Mouse (Mus musculus): ENCODE results near the gene Gne. TPM values are rescaled to one million over a fixed set of nuclear protein-coding genes. Genes with fewer than 3 reads are reported as not detected.
A peak's percentile ranks its signal among the peaks of the same experiment; 100 is the strongest.

Gne gene
- polyA plus RNA-seq, 1 experiment from 2014 or later, result 30.4 TPM

DNA sequence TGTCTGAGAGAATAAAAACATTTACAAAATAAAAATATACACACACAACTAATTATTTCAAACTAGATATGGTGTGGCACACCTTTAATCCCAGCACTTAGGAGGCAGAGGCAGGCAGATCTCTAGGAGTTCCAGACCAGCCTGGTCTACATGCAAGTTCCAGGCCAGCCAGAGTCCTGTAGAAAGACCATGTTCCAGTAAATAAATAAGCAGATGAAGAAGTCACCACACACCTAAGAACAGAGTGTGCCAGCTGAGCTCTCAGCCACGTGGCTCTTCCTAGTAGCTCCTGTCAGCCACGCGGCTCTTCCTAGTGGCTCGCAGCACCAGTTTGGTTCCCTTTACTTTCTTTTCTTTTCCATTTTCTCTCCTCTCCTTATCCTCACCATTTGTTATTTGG is 14.6 kb downstream of the Gne start:
- Histone ChIP-seq H3K9me3 (ENCODE audit: control insufficient read depth) (no peaks in the 10 kb centered on the region), H3K36me3 (ENCODE audit: control insufficient read depth, insufficient read depth) (no peaks in the 10 kb centered on the region), H3K27me3 (replicated peaks; ENCODE audit: control insufficient read depth, insufficient read depth, low read length) (no peaks in the 10 kb centered on the region), H3K4me3 (ENCODE audit: low read depth, low read length) (no peak overlapping the region), H3K4me1 (replicated peaks; ENCODE audit: control insufficient read depth, insufficient read depth, low read length) (peaks cover 5% of the 10 kb centered on the region; the same call in 1 of the 2 replicates), H3K9ac (ENCODE audit: low read depth, low read length) (no peak overlapping the region), H3K27ac (ENCODE audit: low read depth, low read length) (no peak overlapping the region), H3K4me2 (replicated peaks; ENCODE audit: low read depth) (no peak overlapping the region)
- ATAC-seq, result no peak
- no peak for TF ChIP-seq CTCF (IDR thresholded peaks at IDR 0.05; ENCODE audit: low read depth)
- 83% methylated on average over 4 of the region's 4 CpGs for WGBS

DNA sequence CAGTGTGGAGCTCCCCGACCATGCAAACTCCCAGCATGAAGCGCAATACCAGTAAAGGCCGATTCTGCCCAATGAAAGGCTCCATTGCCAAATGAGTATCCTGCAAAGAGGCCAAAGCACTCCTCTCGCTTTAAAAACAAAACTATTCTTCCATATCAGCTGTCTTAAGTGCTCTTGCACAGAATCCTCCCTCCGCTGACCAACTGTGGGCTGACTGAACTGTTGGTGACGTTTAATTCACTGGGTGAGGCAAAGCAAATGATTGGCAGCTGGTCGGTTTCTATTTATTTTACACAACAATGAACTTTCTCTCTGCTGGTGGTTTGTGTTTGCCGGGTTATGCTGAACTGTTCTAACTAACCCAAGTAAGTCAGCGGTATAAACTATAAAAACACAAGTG is 15.2 kb downstream of the Gne start:
- Histone ChIP-seq H3K4me2 (replicated peaks; ENCODE audit: low read depth) (peak overlapping the region; percentile 27; the same call in 1 of the 2 replicates), H3K27ac (ENCODE audit: low read depth, low read length) (peak overlapping the region; percentile 30; the same call in 1 of the 2 replicates), H3K27me3 (replicated peaks; ENCODE audit: control insufficient read depth, insufficient read depth, low read length) (no peaks in the 10 kb centered on the region), H3K4me3 (ENCODE audit: low read depth, low read length) (no peak overlapping the region; the same call in 1 of the 2 replicates), H3K9ac (ENCODE audit: low read depth, low read length) (no peak overlapping the region), H3K36me3 (ENCODE audit: control insufficient read depth, insufficient read depth) (no peaks in the 10 kb centered on the region), H3K9me3 (ENCODE audit: control insufficient read depth) (no peaks in the 10 kb centered on the region), H3K4me1 (replicated peaks; ENCODE audit: control insufficient read depth, insufficient read depth, low read length) (peaks cover 5% of the 10 kb centered on the region; the same call in 1 of the 2 replicates)
- no peak for ATAC-seq
- no peak for TF ChIP-seq CTCF (IDR thresholded peaks at IDR 0.05; ENCODE audit: low read depth)
- 43% methylated on average over 9 of the region's 9 CpGs for WGBS

GRCm38 (mm10) chr4:44066891-44067290 is 17.1 kb downstream of the Gne start:
- 59% methylated on average over 6 of the region's 6 CpGs for WGBS

GRCm38 (mm10) chr4:44065355-44066025 is 18.5 kb downstream of the Gne start:
- TF ChIP-seq CTCF (IDR thresholded peaks at IDR 0.05; ENCODE audit: low read depth), result peak; percentile 98
- 0 out of 2 replicates have a peak overlapping the region, but pooled peaks have one; percentile 42 for H3K9ac ChIP-seq (ENCODE audit: low read depth, low read length)
- H3K9me3 ChIP-seq (ENCODE audit: control insufficient read depth), result no peaks in the 10 kb centered on the region
- WGBS, result 10% methylated on average over 16 of the region's 16 CpGs
- H3K27me3 ChIP-seq (replicated peaks; ENCODE audit: control insufficient read depth, insufficient read depth, low read length), result no peaks in the 10 kb centered on the region
- H3K27ac ChIP-seq (ENCODE audit: low read depth, low read length), result peak overlapping the region; percentile 76
- H3K4me3 ChIP-seq (ENCODE audit: low read depth, low read length), result peak overlapping the region; percentile 26; the same call in 1 of the 2 replicates
- H3K36me3 ChIP-seq (ENCODE audit: control insufficient read depth, insufficient read depth), result 0 out of 2 replicates have a peak, but pooled peaks cover 5% of the 10 kb centered on the region
- peak overlapping the region; percentile 58 for H3K4me2 ChIP-seq (replicated peaks; ENCODE audit: low read depth)
- peak; percentile 86 for ATAC-seq
- H3K4me1 ChIP-seq (replicated peaks; ENCODE audit: control insufficient read depth, insufficient read depth, low read length), result no peaks in the 10 kb centered on the region; the same call in 1 of the 2 replicates

More at GRCm38 (mm10) chr4:44066891-44067290, 17.1 kb downstream of the Gne start:
- Histone ChIP-seq H3K36me3 (ENCODE audit: control insufficient read depth, insufficient read depth) (0 out of 2 replicates have a peak, but pooled peaks cover 5% of the 10 kb centered on the region), H3K9ac (ENCODE audit: low read depth, low read length) (no peak overlapping the region), H3K4me3 (ENCODE audit: low read depth, low read length) (no peak overlapping the region), H3K4me2 (replicated peaks; ENCODE audit: low read depth) (peak overlapping the region; percentile 47), H3K9me3 (ENCODE audit: control insufficient read depth) (no peaks in the 10 kb centered on the region), H3K27ac (ENCODE audit: low read depth, low read length) (peak overlapping the region; percentile 66), H3K4me1 (replicated peaks; ENCODE audit: control insufficient read depth, insufficient read depth, low read length) (no peaks in the 10 kb centered on the region; the same call in 1 of the 2 replicates), H3K27me3 (replicated peaks; ENCODE audit: control insufficient read depth, insufficient read depth, low read length) (no peaks in the 10 kb centered on the region)
- no peak for TF ChIP-seq CTCF (IDR thresholded peaks at IDR 0.05; ENCODE audit: low read depth)
- ATAC-seq, result peak; percentile 50; the same call in 1 of the 2 replicates

GRCm38 (mm10) chr4:44062816-44063215 is 21.2 kb downstream of the Gne start:
- no peaks in the 10 kb centered on the region for H3K9me3 ChIP-seq (ENCODE audit: control insufficient read depth)
- H3K36me3 ChIP-seq (ENCODE audit: control insufficient read depth, insufficient read depth), result peaks cover 22% of the 10 kb centered on the region
- H3K27me3 ChIP-seq (replicated peaks; ENCODE audit: control insufficient read depth, insufficient read depth, low read length), result no peaks in the 10 kb centered on the region
- 91% methylated on average over 14 of the region's 14 CpGs for WGBS
- no peak overlapping the region for H3K4me2 ChIP-seq (replicated peaks; ENCODE audit: low read depth)
- ATAC-seq, result no peak
- H3K9ac ChIP-seq (ENCODE audit: low read depth, low read length), result no peak overlapping the region
- no peak overlapping the region for H3K4me3 ChIP-seq (ENCODE audit: low read depth, low read length)
- H3K27ac ChIP-seq (ENCODE audit: low read depth, low read length), result no peak overlapping the region
- no peak for TF ChIP-seq CTCF (IDR thresholded peaks at IDR 0.05; ENCODE audit: low read depth)
- no peaks in the 10 kb centered on the region; the same call in 1 of the 2 replicates for H3K4me1 ChIP-seq (replicated peaks; ENCODE audit: control insufficient read depth, insufficient read depth, low read length)

- Histone ChIP-seq H3K4me1 (replicated peaks; ENCODE audit: control insufficient read depth, insufficient read depth, low read length) (no peaks in the 10 kb centered on the region; the same call in 1 of the 2 replicates), H3K9ac (ENCODE audit: low read depth, low read length) (no peak overlapping the region), H3K9me3 (ENCODE audit: control insufficient read depth) (no peaks in the 10 kb centered on the region), H3K27me3 (replicated peaks; ENCODE audit: control insufficient read depth, insufficient read depth, low read length) (no peaks in the 10 kb centered on the region), H3K4me3 (ENCODE audit: low read depth, low read length) (no peak overlapping the region), H3K4me2 (replicated peaks; ENCODE audit: low read depth) (no peak overlapping the region), H3K36me3 (ENCODE audit: control insufficient read depth, insufficient read depth) (peaks cover 22% of the 10 kb centered on the region), H3K27ac (ENCODE audit: low read depth, low read length) (no peak overlapping the region)
- 63% methylated on average over 9 of the region's 9 CpGs for WGBS
- no peak for TF ChIP-seq CTCF (IDR thresholded peaks at IDR 0.05; ENCODE audit: low read depth)
- no peak for ATAC-seq
Observed at GRCm38 (mm10) chr4:44062062-44062461, 21.9 kb downstream of the Gne start.

All from intestine, postnatal 0 days (tissue).